Mouse (Mus musculus) ES-E14 (cell line): ENCODE results near the gene Ndufaf7. TPM values are rescaled to one million over a fixed set of nuclear protein-coding genes. Genes with fewer than 3 reads are reported as not detected.

Experiments
- DNase-seq: peaks from one replicate; pipeline ENCODE4 v3.0.0-alpha.2; 2013; ENCODE audit warnings: low read depth, low spot score
- H3K27ac ChIP-seq: 2 replicates; pipeline ENCODE4 v1.5.1; 2012; ENCODE audit warnings: low read depth, mild to moderate bottlenecking, low read length, moderate library complexity, mixed read lengths; ENCODE audit not compliant: poor library complexity, insufficient read depth, severe bottlenecking
- H3K36me3 ChIP-seq: 2 replicates; pipeline ENCODE4 v1.6.1; 2012; ENCODE audit warnings: mild to moderate bottlenecking, low read length, moderate library complexity, mixed read lengths; ENCODE audit not compliant: control insufficient read depth, poor library complexity, insufficient read depth, severe bottlenecking
- H3K4me1 ChIP-seq, 2 experiments: fragments of 150-350 bp in 1 of 2; sonication (generic) in 1 of 2; 2 replicates each; pipeline ENCODE4 v1.6.1; 2012; ENCODE audit warnings: low read length in 2 of 2, mild to moderate bottlenecking in 1 of 2, mixed read lengths in 1 of 2; ENCODE audit not compliant: control insufficient read depth in 2 of 2, insufficient read depth in 2 of 2, poor library complexity in 1 of 2
- H3K4me3 ChIP-seq, 2 experiments: fragments of 150-350 bp in 1 of 2; sonication (generic) in 1 of 2; 2 replicates each; pipeline ENCODE4 v1.5.1; 2012; ENCODE audit warnings: low read length in 2 of 2, low read depth in 1 of 2, mild to moderate bottlenecking in 1 of 2, mixed read lengths in 1 of 2; ENCODE audit not compliant: insufficient read depth in 1 of 2, poor library complexity in 1 of 2, severe bottlenecking in 1 of 2
- H3K9ac ChIP-seq: 2 replicates; pipeline ENCODE4 v1.6.1; 2012; ENCODE audit warnings: low read depth, mild to moderate bottlenecking, low read length, mixed read lengths; ENCODE audit not compliant: poor library complexity, insufficient read depth, severe bottlenecking
- H3K9me3 ChIP-seq: fragments of 150-350 bp; sonication (generic); 2 replicates; pipeline ENCODE4 v1.6.1; 2012; ENCODE audit warnings: low read depth, mild to moderate bottlenecking, low read length; ENCODE audit not compliant: control insufficient read depth, insufficient read depth
- CHD2 ChIP-seq: IDR thresholded peaks from 2 replicates; pipeline ENCODE4 v1.6.1; 2014; ENCODE audit warnings: mild to moderate bottlenecking, low read depth, low read length, inconsistent platforms
- HCFC1 ChIP-seq: IDR thresholded peaks from 2 replicates; pipeline ENCODE4 v1.6.1; 2012; ENCODE audit warnings: low read length, inconsistent platforms, borderline replicate concordance; ENCODE audit not compliant: insufficient read depth
- MAFK ChIP-seq: IDR thresholded peaks from 2 replicates; pipeline ENCODE4 v1.6.1; 2014; ENCODE audit warnings: mild to moderate bottlenecking, low read depth, low read length, inconsistent platforms; ENCODE audit not compliant: insufficient read depth
- ZC3H11A ChIP-seq: IDR thresholded peaks from 2 replicates; pipeline ENCODE4 v1.6.1; 2012; ENCODE audit warnings: low read depth, mild to moderate bottlenecking, inconsistent platforms, low read length, borderline replicate concordance
- ZNF384 ChIP-seq: IDR thresholded peaks from 2 replicates; pipeline ENCODE4 v1.6.1; 2012; ENCODE audit warnings: low read depth, low read length, inconsistent platforms
- in situ Hi-C, 2 experiments: fragments of 600-800 bp; cut with MboI; formaldehyde crosslinking; loops; one replicate each; pipeline ENCODE4 v1.15.1; 2025; ENCODE audit warnings: low sequenced_read_pairs in 2 of 2, inconsistent platforms in 1 of 2; ENCODE audit not compliant: unreplicated experiment in 2 of 2
- total RNA-seq: library from RNA; depleted of rRNA; stranded (reverse); fragments of 300-350 nt; gene quantifications from 2 replicates; pipeline ENCODE4 v1.2.3, GENCODE M21; 2012; rRNA removed

Ndufaf7 gene
- total RNA-seq, 1 experiment, result 20.8 TPM

GRCm38 (mm10) chr17:78994931-78995820, 58.2 kb downstream of the Ndufaf7 start:
- H3K36me3 ChIP-seq, result no peaks in the 10 kb centered on the region
- DNase-seq, result no peak
- no peaks in the 10 kb centered on the region for H3K4me1 ChIP-seq
- TF ChIP-seq ZC3H11A (no peak), ZNF384 (no peak), MAFK (no peak), HCFC1 (no peak), CHD2 (no peak)
- H3K9ac ChIP-seq, result no peak overlapping the region
- H3K4me3 ChIP-seq, result no peak overlapping the region
- no peaks in the 10 kb centered on the region for H3K9me3 ChIP-seq
- no peak overlapping the region for H3K27ac ChIP-seq
- in situ Hi-C loops, result no loop called here

Other genes starting within 250 kb of the Ndufaf7 start
- 13.6 and 15.2 TPM in 2 replicates for gene Strn, start 199.9 kb upstream of the Ndufaf7 start, total RNA-seq
- 18.8 and 19.9 TPM in 2 replicates for gene Heatr5b, start 101.8 kb upstream of the Ndufaf7 start, total RNA-seq
- 15.9 and 18.7 TPM in 2 replicates for gene Gpatch11, start 101.6 kb upstream of the Ndufaf7 start, total RNA-seq
- gene Eif2ak2, start 54.6 kb upstream of the Ndufaf7 start, total RNA-seq, result 13.1 and 15.3 TPM in 2 replicates
- 3.5 and 7.9 TPM in 2 replicates for gene Sult6b1, start 30.1 kb upstream of the Ndufaf7 start, total RNA-seq
- 42.5 and 48.6 TPM in 2 replicates for gene Cebpzos, start 20.6 kb upstream of the Ndufaf7 start, total RNA-seq
- gene Cebpz, start 70 bp upstream of the Ndufaf7 start, total RNA-seq, result 53.6 and 68.4 TPM in 2 replicates
- gene Prkd3, start 83.7 kb downstream of the Ndufaf7 start, total RNA-seq, result 23.0 and 25.7 TPM in 2 replicates
- 2.2 and 3.0 TPM in 2 replicates for gene Qpct, start 114.8 kb downstream of the Ndufaf7 start, total RNA-seq